9 mouse cellular contexts compared by ENCODE assay signal in the genomic region with DNA sequence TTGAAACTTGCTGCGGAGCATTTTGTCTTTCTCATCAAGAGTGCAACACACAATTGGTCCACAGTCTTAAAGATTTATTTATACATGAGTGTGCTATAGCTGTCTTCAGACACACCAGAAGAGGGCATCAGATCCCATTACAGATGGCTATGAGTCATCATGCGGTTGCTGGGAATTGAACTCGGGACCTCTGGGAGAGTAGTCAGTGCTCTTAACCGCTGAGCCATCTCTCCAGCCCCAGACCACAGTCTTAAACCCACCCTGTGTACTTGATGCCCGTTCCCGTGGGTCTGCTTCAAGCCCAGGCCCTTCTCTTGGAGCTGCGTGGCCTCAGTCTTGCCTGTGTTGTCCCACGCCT. TPM values are rescaled to one million over a fixed set of nuclear protein-coding genes. Genes with fewer than 3 reads are reported as not detected.
DNase-seq lines count a peak whose midpoint lies in the region; ATAC-seq and TF ChIP-seq lines count a peak whose summit lies in the region.
"Had no signal": no experiment of that assay in that cellular context is flagged by ENCODE, and none has a peak within 500 bp of the region (broad histone marks: within the 10 kb centered on the region; RNA-seq: fewer than 3 reads in every experiment).

No protein-coding gene starts in this region.

- H3K36me3 ChIP-seq in kidney, postnatal 0 days (ENCODE audit: insufficient read depth, low read length), result no peaks in the 10 kb centered on the region
- H3K36me3 ChIP-seq in ES-E14 (ENCODE audit: control insufficient read depth, insufficient read depth, low read length, poor library complexity, severe bottlenecking), result no peaks in the 10 kb centered on the region
- no peaks in the 10 kb centered on the region for H3K36me3 ChIP-seq in liver, embryonic 16.5 days (ENCODE audit: control insufficient read depth, insufficient read depth)
- H3K36me3 ChIP-seq: heart, embryonic 12.5 days had no signal

- no peak overlapping the region for H3K9ac ChIP-seq in kidney, postnatal 0 days (ENCODE audit: low read depth, low read length)
- peak overlapping the region; percentile 62; the same call in 1 of the 2 replicates for H3K9ac ChIP-seq in ES-E14 (ENCODE audit: insufficient read depth, low read depth, low read length, poor library complexity, severe bottlenecking)
- no peak overlapping the region for H3K9ac ChIP-seq in liver, embryonic 16.5 days (ENCODE audit: low read depth, low read length)
- H3K9ac ChIP-seq: heart, embryonic 12.5 days had no signal

- no peak for TF ChIP-seq POLR2A in bone marrow, adult 2 months (IDR thresholded peaks at IDR 0.05; ENCODE audit: borderline replicate concordance, control insufficient read depth, low read depth, low read length)

- H3K4me2 ChIP-seq in kidney, postnatal 0 days (ENCODE audit: low read length), result no peak overlapping the region
- peak overlapping the region; percentile 44; the same call in 1 of the 2 replicates for H3K4me2 ChIP-seq in liver, embryonic 16.5 days (ENCODE audit: low read depth, low read length)
- H3K4me2 ChIP-seq: heart, embryonic 12.5 days had no signal

- no peak overlapping the region for H3K4me3 ChIP-seq in kidney, postnatal 0 days (replicated peaks; ENCODE audit: low read depth, low read length)
- peak overlapping the region; percentile 47 to 49 for H3K4me3 ChIP-seq in ES-E14 (ENCODE audit: insufficient read depth in 1 of 2, low read depth in 1 of 2, low read length in 2 of 2, poor library complexity in 1 of 2, severe bottlenecking in 1 of 2)
- H3K4me3 ChIP-seq in bone marrow, adult 2 months (replicated peaks; ENCODE audit: control insufficient read depth, low read depth, low read length), result peak overlapping the region; percentile 48
- H3K4me3 ChIP-seq in liver, embryonic 16.5 days (ENCODE audit: low read depth, low read length), result no peak overlapping the region
- H3K4me3 ChIP-seq: heart, embryonic 12.5 days had no signal

- no peaks in the 10 kb centered on the region for H3K9me3 ChIP-seq in kidney, postnatal 0 days (replicated peaks; ENCODE audit: low read length)
- H3K9me3 ChIP-seq in ES-E14 (ENCODE audit: control insufficient read depth, insufficient read depth, low read depth, low read length), result no peaks in the 10 kb centered on the region
- H3K9me3 ChIP-seq in liver, embryonic 16.5 days (replicated peaks; ENCODE audit: control insufficient read depth, low read length), result no peaks in the 10 kb centered on the region
- H3K9me3 ChIP-seq: heart, embryonic 12.5 days had no signal

- TF ChIP-seq CTCF in kidney, postnatal 0 days (IDR thresholded peaks at IDR 0.05; ENCODE audit: low read depth), result peak; percentile 10; the same call in 1 of the 2 replicates
- no peak for TF ChIP-seq CTCF in bone marrow, adult 2 months (IDR thresholded peaks at IDR 0.05; ENCODE audit: control insufficient read depth, insufficient read depth, low read length)

- peak overlapping the region; percentile 21; the same call in 1 of the 2 replicates for H3K27ac ChIP-seq in kidney, postnatal 0 days
- peak overlapping the region; percentile 74 for H3K27ac ChIP-seq in ES-E14 (ENCODE audit: insufficient read depth, low read depth, low read length, poor library complexity, severe bottlenecking)
- H3K27ac ChIP-seq in bone marrow, adult 2 months (ENCODE audit: control insufficient read depth, insufficient read depth, low read depth, low read length, poor library complexity), result peak overlapping the region; percentile 45
- no peak overlapping the region; the same call in 1 of the 2 replicates for H3K27ac ChIP-seq in liver, embryonic 16.5 days (ENCODE audit: low read length)

- no peak for DNase-seq in kidney, postnatal 0 days (ENCODE audit: low spot score)
- DNase-seq in kidney, adult 8-10 months, result no peak
- DNase-seq in ES-E14 (ENCODE audit: low read depth, low spot score), result peak; percentile 31
- DNase-seq in adrenal gland, postnatal 25 days, result no peak
- DNase-seq in adrenal gland, postnatal 4 days (ENCODE audit: low spot score in 2 of 2), result no peak

- ATAC-seq in kidney, postnatal 0 days (replicated peaks; ENCODE audit: low FRiP score, low read depth), result no peak
- ATAC-seq in liver, embryonic 16.5 days (ENCODE audit: low read depth), result no peak
- no peak for ATAC-seq in granulocyte monocyte progenitor cell, adult 5-6 weeks (replicated peaks; ENCODE audit: poor library complexity, severe bottlenecking)

- no peaks in the 10 kb centered on the region for H3K4me1 ChIP-seq in kidney, postnatal 0 days (replicated peaks; ENCODE audit: insufficient read depth, low read length)
- peaks cover 0 to 2% of the 10 kb centered on the region in 2 experiments; a peak in 1 of 4 replicates for H3K4me1 ChIP-seq in ES-E14 (ENCODE audit: control insufficient read depth in 2 of 2, insufficient read depth in 2 of 2, low read length in 2 of 2, poor library complexity in 1 of 2)
- H3K4me1 ChIP-seq in bone marrow, adult 2 months (ENCODE audit: control insufficient read depth, insufficient read depth, low read length), result peaks cover 1% of the 10 kb centered on the region
- H3K4me1 ChIP-seq in liver, embryonic 16.5 days (ENCODE audit: control insufficient read depth, low read depth, low read length), result no peaks in the 10 kb centered on the region; the same call in 1 of the 2 replicates
- H3K4me1 ChIP-seq: heart, embryonic 12.5 days had no signal

- H3K27me3 ChIP-seq in kidney, postnatal 0 days (ENCODE audit: insufficient read depth, low read length), result no peaks in the 10 kb centered on the region
- H3K27me3 ChIP-seq in liver, embryonic 16.5 days (ENCODE audit: control insufficient read depth, insufficient read depth, low read depth, low read length), result no peaks in the 10 kb centered on the region
- H3K27me3 ChIP-seq: heart, embryonic 12.5 days had no signal

- 84% methylated on average over 8 of the region's 8 CpGs for WGBS in kidney, postnatal 0 days
- 16% methylated on average over 8 of the region's 8 CpGs for WGBS in bone marrow, adult 2 months
- WGBS in liver, embryonic 16.5 days (ENCODE audit: insufficient replicate concordance), result 31% methylated on average over 8 of the region's 8 CpGs

- in situ Hi-C loops in ES-E14 (cut with MboI; ENCODE audit: low sequenced_read_pairs in 2 of 2, unreplicated experiment in 2 of 2), result no loop called here

TF ChIP-seq in ES-E14, 5 proteins besides CTCF, POLR2A, EP300 and RAD21:
- no peak for TF ChIP-seq ZNF384 (IDR thresholded peaks at IDR 0.05; ENCODE audit: low read depth, low read length)
- no peak for TF ChIP-seq MAFK (IDR thresholded peaks at IDR 0.05; ENCODE audit: insufficient read depth, low read depth, low read length)
- no peak for TF ChIP-seq ZC3H11A (IDR thresholded peaks at IDR 0.05; ENCODE audit: borderline replicate concordance, low read depth, low read length)
- TF ChIP-seq CHD2 (IDR thresholded peaks at IDR 0.05; ENCODE audit: low read depth, low read length), result no peak
- TF ChIP-seq HCFC1 (IDR thresholded peaks at IDR 0.05; ENCODE audit: borderline replicate concordance, insufficient read depth, low read length), result no peak

RNA-seq across cellular contexts. Expression of gene Skil, which starts 34.1 kb away (rescaled TPM):
- 20.7 and 21.2 TPM in 2 replicates for polyA plus RNA-seq in kidney, postnatal 0 days (2015; fragmentation: Nextera tagmentation; extraction: Ambion mirVana)
- total RNA-seq in ES-E14 (2012; rRNA removed), result 68.9 and 92.2 TPM in 2 replicates
- polyA plus RNA-seq in bone marrow, adult 2 months (2011; ENCODE audit: insufficient read depth, insufficient read length, low replicate concordance, missing spikeins), result 1.4 and 2.9 TPM in 2 replicates
- 4.2 and 5.6 TPM in 2 replicates for polyA plus RNA-seq in liver, embryonic 16.5 days (2015; fragmentation: Nextera tagmentation; extraction: Ambion mirVana)
- 5.0 and 7.4 TPM in 2 replicates for total RNA-seq in granulocyte monocyte progenitor cell, adult 5-6 weeks (2014; fragmentation: Nextera tagmentation)
- total RNA-seq in granulocyte monocyte progenitor cell, adult 5-6 weeks (2017), result 9.2 and 10.5 TPM in 2 replicates
- 32.9 and 39.3 TPM in 2 replicates for total RNA-seq in adrenal gland, postnatal 25 days (2021)
- total RNA-seq in adrenal gland, postnatal 4 days (2021), result 10 to 100 TPM; 41.5 to 46.1 TPM

Comparison
In these comparisons a context has a peak if more than half of its experiments do, and no peak if none do; other contexts are left out.
1. H3K4me3 ChIP-seq: peak in ES-E14 (2 of 2) and bone marrow, adult 2 months (single experiment); none in kidney, postnatal 0 days (single experiment) and liver, embryonic 16.5 days (single experiment).